In the genomic region with DNA sequence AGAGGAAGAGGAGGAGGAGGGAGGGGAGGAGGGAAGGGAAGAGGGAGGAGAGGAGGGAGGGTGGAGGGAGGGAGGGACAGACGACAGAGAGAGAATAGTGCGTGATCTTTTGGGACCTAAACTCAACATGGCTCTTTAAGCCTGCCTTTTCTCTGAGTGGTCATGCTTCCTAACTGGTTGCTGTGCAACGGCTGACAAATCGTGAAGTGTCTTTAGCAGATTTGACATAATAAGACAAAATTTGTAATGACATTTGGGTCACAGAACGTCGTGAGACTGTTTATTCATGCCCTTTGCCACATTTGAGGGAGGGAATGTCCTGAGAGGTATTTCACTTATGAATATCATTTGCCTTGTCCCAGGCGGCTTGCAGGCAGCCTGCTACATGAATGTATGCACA, we compare ENCODE assay signal across 21 mouse cellular contexts.
DNase-seq lines count a peak whose midpoint lies in the region; ATAC-seq and TF ChIP-seq lines count a peak whose summit lies in the region.
"Had no signal": no experiment of that assay in that cellular context is flagged by ENCODE, and none has a peak within 500 bp of the region (broad histone marks: within the 10 kb centered on the region; RNA-seq: fewer than 3 reads in every experiment).

No protein-coding gene starts in this region.

- no peak for TF ChIP-seq CTCF in hindbrain, postnatal 0 days (IDR thresholded peaks at IDR 0.05; ENCODE audit: low read depth)
- no peak for TF ChIP-seq CTCF in brain, embryonic 14.5 days (IDR thresholded peaks at IDR 0.05; ENCODE audit: borderline replicate concordance, extremely low read depth, insufficient read depth, insufficient read length)

- no peaks in the 10 kb centered on the region for H3K27me3 ChIP-seq in hindbrain, embryonic 15.5 days
- H3K27me3 ChIP-seq in hindbrain, postnatal 0 days (ENCODE audit: insufficient read depth, low read length), result no peaks in the 10 kb centered on the region
- no peaks in the 10 kb centered on the region for H3K27me3 ChIP-seq in midbrain, embryonic 14.5 days (ENCODE audit: control insufficient read depth, insufficient read depth, low read length)
- H3K27me3 ChIP-seq in midbrain, embryonic 13.5 days, result no peaks in the 10 kb centered on the region
- no peaks in the 10 kb centered on the region for H3K27me3 ChIP-seq in intestine, embryonic 16.5 days (replicated peaks; ENCODE audit: control insufficient read depth, insufficient read depth, low read length)
- H3K27me3 ChIP-seq: forebrain, embryonic 15.5 days had no signal

- 0 out of 2 replicates have a peak overlapping the region, but pooled peaks have one; percentile 5 for H3K27ac ChIP-seq in hindbrain, embryonic 15.5 days (replicated peaks)
- no peak overlapping the region for H3K27ac ChIP-seq in hindbrain, postnatal 0 days
- no peak overlapping the region for H3K27ac ChIP-seq in midbrain, embryonic 14.5 days (replicated peaks; ENCODE audit: low read depth, low read length)
- H3K27ac ChIP-seq in midbrain, embryonic 13.5 days, result no peak overlapping the region
- H3K27ac ChIP-seq in intestine, embryonic 16.5 days (ENCODE audit: low read length), result no peak overlapping the region
- H3K27ac ChIP-seq: embryonic facial prominence, embryonic 10.5 days; embryonic facial prominence, embryonic 12.5 days; forebrain, embryonic 12.5 days; forebrain, embryonic 15.5 days had no signal

- no peak for ATAC-seq in hindbrain, embryonic 15.5 days (ENCODE audit: low FRiP score, low read depth)
- ATAC-seq in hindbrain, postnatal 0 days, result no peak
- ATAC-seq in midbrain, embryonic 14.5 days (ENCODE audit: low FRiP score, low TSS enrichment), result no peak
- no peak for ATAC-seq in midbrain, embryonic 13.5 days
- ATAC-seq in intestine, embryonic 16.5 days, result no peak
- ATAC-seq: forebrain, embryonic 15.5 days; forebrain, postnatal 0 days had no signal

- H3K4me2 ChIP-seq in hindbrain, embryonic 15.5 days, result no peak overlapping the region
- no peak overlapping the region for H3K4me2 ChIP-seq in hindbrain, postnatal 0 days (ENCODE audit: low read depth, low read length)
- no peak overlapping the region for H3K4me2 ChIP-seq in midbrain, embryonic 14.5 days (ENCODE audit: low read length)
- no peak overlapping the region for H3K4me2 ChIP-seq in midbrain, embryonic 13.5 days (replicated peaks)
- H3K4me2 ChIP-seq in intestine, embryonic 16.5 days (ENCODE audit: low read depth, low read length), result no peak overlapping the region
- H3K4me2 ChIP-seq: embryonic facial prominence, embryonic 12.5 days; forebrain, embryonic 12.5 days; forebrain, embryonic 15.5 days had no signal

- TF ChIP-seq POLR2A in brain, embryonic 14.5 days (IDR thresholded peaks at IDR 0.05; ENCODE audit: borderline replicate concordance, extremely low read depth, insufficient read depth, insufficient read length, poor library complexity, severe bottlenecking), result no peak

- no peak for DNase-seq in hindbrain, postnatal 0 days (ENCODE audit: low spot score)
- peak; percentile 40 for DNase-seq in midbrain, embryonic 14.5 days
- DNase-seq in brain, embryonic 14.5 days (ENCODE audit: low read depth), result peak; percentile 13
- peak; percentile 16 for DNase-seq in retina, embryonic 14.5 days (ENCODE audit: low spot score)
- DNase-seq in thymus, postnatal 0 days (ENCODE audit: low spot score), result no peak
- DNase-seq: adrenal gland, adult 2 months; adrenal gland, postnatal 10 days; adrenal gland, postnatal 25 days; cerebellum, adult 11-12 months; cerebellum, adult 2 months; cerebellum, adult 9-10 months; cerebellum, postnatal 10 days; cerebellum, postnatal 25 days; forebrain, postnatal 0 days had no signal

- no peaks in the 10 kb centered on the region for H3K36me3 ChIP-seq in hindbrain, embryonic 15.5 days
- H3K36me3 ChIP-seq in hindbrain, postnatal 0 days (ENCODE audit: insufficient read depth, low read length), result no peaks in the 10 kb centered on the region
- no peaks in the 10 kb centered on the region for H3K36me3 ChIP-seq in midbrain, embryonic 14.5 days (ENCODE audit: control insufficient read depth, insufficient read depth, low read length)
- H3K36me3 ChIP-seq in midbrain, embryonic 13.5 days, result no peaks in the 10 kb centered on the region
- H3K36me3 ChIP-seq in intestine, embryonic 16.5 days (ENCODE audit: control insufficient read depth, insufficient read depth, low read length), result no peaks in the 10 kb centered on the region
- H3K36me3 ChIP-seq: embryonic facial prominence, embryonic 10.5 days; embryonic facial prominence, embryonic 12.5 days; forebrain, embryonic 12.5 days; forebrain, embryonic 15.5 days had no signal

- WGBS in hindbrain, embryonic 15.5 days, result 49% methylated on average over 7 of the region's 7 CpGs
- WGBS in hindbrain, postnatal 0 days, result 45% methylated on average over 7 of the region's 7 CpGs
- 32% methylated on average over 7 of the region's 7 CpGs for WGBS in midbrain, embryonic 14.5 days
- 35% methylated on average over 7 of the region's 7 CpGs for WGBS in midbrain, embryonic 13.5 days
- WGBS in intestine, embryonic 16.5 days, result 65% methylated on average over 7 of the region's 7 CpGs

- H3K4me1 ChIP-seq in hindbrain, embryonic 15.5 days (replicated peaks), result peaks cover 26% of the 10 kb centered on the region
- peaks cover 3% of the 10 kb centered on the region for H3K4me1 ChIP-seq in hindbrain, postnatal 0 days (ENCODE audit: insufficient read depth, low read length)
- peaks cover 23% of the 10 kb centered on the region for H3K4me1 ChIP-seq in midbrain, embryonic 14.5 days (ENCODE audit: control insufficient read depth, insufficient read depth, low read length)
- peaks cover 33% of the 10 kb centered on the region for H3K4me1 ChIP-seq in midbrain, embryonic 13.5 days (replicated peaks)
- peaks cover 7% of the 10 kb centered on the region; the same call in 1 of the 2 replicates for H3K4me1 ChIP-seq in intestine, embryonic 16.5 days (ENCODE audit: control insufficient read depth, insufficient read depth, low read length)

- H3K4me3 ChIP-seq in hindbrain, embryonic 15.5 days, result no peak overlapping the region
- H3K4me3 ChIP-seq in hindbrain, postnatal 0 days (ENCODE audit: low read length), result no peak overlapping the region
- H3K4me3 ChIP-seq in midbrain, embryonic 14.5 days (replicated peaks; ENCODE audit: low read depth, low read length), result no peak overlapping the region
- H3K4me3 ChIP-seq in midbrain, embryonic 13.5 days (replicated peaks), result no peak overlapping the region
- H3K4me3 ChIP-seq in intestine, embryonic 16.5 days (ENCODE audit: low read length), result no peak overlapping the region
- H3K4me3 ChIP-seq: embryonic facial prominence, embryonic 10.5 days; embryonic facial prominence, embryonic 12.5 days; forebrain, embryonic 12.5 days; forebrain, embryonic 15.5 days had no signal

- H3K9ac ChIP-seq in hindbrain, embryonic 15.5 days, result no peak overlapping the region
- H3K9ac ChIP-seq in hindbrain, postnatal 0 days (replicated peaks; ENCODE audit: low read length), result no peak overlapping the region
- no peak overlapping the region for H3K9ac ChIP-seq in midbrain, embryonic 14.5 days (replicated peaks; ENCODE audit: low read length)
- no peak overlapping the region for H3K9ac ChIP-seq in midbrain, embryonic 13.5 days (replicated peaks)
- no peak overlapping the region for H3K9ac ChIP-seq in intestine, embryonic 16.5 days (ENCODE audit: low read depth, low read length)
- H3K9ac ChIP-seq: embryonic facial prominence, embryonic 12.5 days; forebrain, embryonic 12.5 days; forebrain, embryonic 15.5 days; forebrain, postnatal 0 days had no signal

- no peaks in the 10 kb centered on the region for H3K9me3 ChIP-seq in hindbrain, embryonic 15.5 days
- no peaks in the 10 kb centered on the region for H3K9me3 ChIP-seq in hindbrain, postnatal 0 days (ENCODE audit: low read length)
- no peaks in the 10 kb centered on the region for H3K9me3 ChIP-seq in midbrain, embryonic 14.5 days (ENCODE audit: control insufficient read depth, low read length)
- H3K9me3 ChIP-seq in midbrain, embryonic 13.5 days, result no peaks in the 10 kb centered on the region
- H3K9me3 ChIP-seq in intestine, embryonic 16.5 days (ENCODE audit: control insufficient read depth, low read length), result no peaks in the 10 kb centered on the region
- H3K9me3 ChIP-seq: embryonic facial prominence, embryonic 10.5 days; forebrain, embryonic 12.5 days; forebrain, embryonic 15.5 days had no signal

Comparison
In these comparisons a context has a peak if more than half of its experiments do, and no peak if none do; other contexts are left out.
1. DNase-seq: peak in midbrain, embryonic 14.5 days (single experiment), brain, embryonic 14.5 days (single experiment) and retina, embryonic 14.5 days (single experiment); none in hindbrain, postnatal 0 days (single experiment) and thymus, postnatal 0 days (single experiment).